Mouse (Mus musculus): ENCODE results near the gene Zfp2. TPM values are rescaled to one million over a fixed set of nuclear protein-coding genes. Genes with fewer than 3 reads are reported as not detected.

Zfp2 gene
- 1.6 TPM for polyA plus RNA-seq (2017; shearing (Covaris generic))

GRCm38 (mm10) chr11:50915671-50916320 is at the start of gene Zfp2:
Gene Zfp2, minus strand, starts transcription at chr11:50916165.

GRCm38 (mm10) chr11:50953665-50954064 is 37.7 kb upstream of the Zfp2 start, which contains the start of gene Prop1:
Gene Prop1, minus strand, starts transcription at chr11:50953765.

DNA sequence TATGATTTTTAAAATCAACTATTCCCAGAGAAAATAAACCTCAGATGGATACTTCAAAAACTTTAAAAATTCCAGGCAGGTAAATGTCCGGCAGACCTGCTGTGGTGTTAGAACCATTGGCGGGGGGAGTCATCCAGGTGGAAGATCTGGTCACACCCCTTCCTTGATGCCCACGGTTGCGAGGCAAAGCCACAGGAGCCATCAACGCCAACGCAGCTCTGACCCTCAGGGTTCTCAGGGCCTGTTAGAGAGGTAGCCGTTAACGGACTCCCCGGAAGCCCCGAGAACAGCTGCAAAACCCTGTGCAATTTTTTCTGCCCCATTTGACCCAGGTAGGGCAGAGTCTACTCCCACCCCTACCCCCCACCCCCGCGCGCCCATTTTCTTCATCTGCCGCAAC is 27.5 kb upstream of the Zfp2 start, which contains the start of gene 4933414I15Rik:
4933414I15Rik (minus strand) TSS at position 260 of the 400 bp plus-strand sequence.

GRCm38 (mm10) chr11:50931451-50931866 is 15.5 kb upstream of the Zfp2 start, which contains the start of gene Zfp354b:
Gene Zfp354b, minus strand, starts transcription at chr11:50931633.

GRCm38 (mm10) chr11:50887390-50888128 is 28.4 kb downstream of the Zfp2 start, which contains the start of gene Zfp454:
Gene Zfp454, minus strand, starts transcription at chr11:50887651.

GRCm38 (mm10) chr11:50850177-50850735 is 65.7 kb downstream of the Zfp2 start, which contains the start of gene Grm6:
Gene Grm6, plus strand, starts transcription at chr11:50850685.

Other genes starting within 250 kb of the Zfp2 start
- gene Zfp354c, start 88.4 kb downstream of the Zfp2 start, polyA plus RNA-seq (2017; shearing (Covaris generic)) = 4.0 TPM
- gene Zfp879, start 74.6 kb downstream of the Zfp2 start, polyA plus RNA-seq (2017; shearing (Covaris generic)) = 0.13 TPM
- 0.13 TPM for gene Grm6, start 65.5 kb downstream of the Zfp2 start, polyA plus RNA-seq (2017; shearing (Covaris generic))
- not detected for gene Zfp454, start 28.5 kb downstream of the Zfp2 start, polyA plus RNA-seq (2017; shearing (Covaris generic))
- not detected for gene Zfp354b, start 15.5 kb upstream of the Zfp2 start, polyA plus RNA-seq (2017; shearing (Covaris generic))
- gene 4933414I15Rik, start 27.6 kb upstream of the Zfp2 start, polyA plus RNA-seq (2017; shearing (Covaris generic)) = not detected
- not detected for gene Prop1, start 37.6 kb upstream of the Zfp2 start, polyA plus RNA-seq (2017; shearing (Covaris generic))
- gene Olfr1378, start 50.4 kb upstream of the Zfp2 start, polyA plus RNA-seq (2017; shearing (Covaris generic)) = not detected
- gene Olfr1377, start 65.8 kb upstream of the Zfp2 start, polyA plus RNA-seq (2017; shearing (Covaris generic)) = not detected
- not detected for gene Olfr51, start 87.4 kb upstream of the Zfp2 start, polyA plus RNA-seq (2017; shearing (Covaris generic))
- gene Olfr54, start 98.1 kb upstream of the Zfp2 start, polyA plus RNA-seq (2017; shearing (Covaris generic)) = not detected
- gene Olfr1375, start 131.9 kb upstream of the Zfp2 start, polyA plus RNA-seq (2017; shearing (Covaris generic)) = not detected
- gene Zfp354a, start 143.1 kb upstream of the Zfp2 start, polyA plus RNA-seq (2017; shearing (Covaris generic)) = not detected